Mouse (Mus musculus) embryo, embryonic 11 days (tissue): ENCODE measurements around the gene Ino80d.

ENCODE experiments used
- DNase-seq: peaks from one replicate; pipeline ENCODE4 v3.0.0-alpha.2; 2015

The Ino80d gene

GRCm38 (mm10) chr1:62984566-62984965, 129.9 kb downstream of the Ino80d start:
- DNase-seq: peak; percentile 64

DNA sequence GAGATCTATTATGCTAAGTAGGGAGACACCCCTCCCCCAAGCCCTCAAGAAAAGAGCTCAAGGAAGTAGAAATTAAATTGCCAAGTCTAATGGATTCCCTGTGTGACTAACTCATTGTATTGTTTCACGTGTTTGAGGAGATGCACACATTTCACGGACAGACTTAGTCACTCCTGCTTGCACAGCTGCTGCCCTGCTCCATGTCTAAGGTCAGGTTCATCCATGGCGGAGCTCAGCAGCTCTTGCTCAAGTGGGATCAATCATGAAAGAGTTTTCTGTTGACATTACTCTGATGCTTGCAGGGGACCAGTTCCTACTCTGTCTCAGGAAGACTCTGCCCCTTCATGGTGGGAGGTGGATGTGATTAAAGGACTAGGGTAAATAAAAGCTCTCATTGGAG, 137.7 kb downstream of the Ino80d start:
- DNase-seq: peak; percentile 30

GRCm38 (mm10) chr1:62966885-62967284, 147.6 kb downstream of the Ino80d start:
- peak; percentile 80 for DNase-seq

GRCm38 (mm10) chr1:62964291-62964690, 150.2 kb downstream of the Ino80d start:
- peak; percentile 89 for DNase-seq

DNA sequence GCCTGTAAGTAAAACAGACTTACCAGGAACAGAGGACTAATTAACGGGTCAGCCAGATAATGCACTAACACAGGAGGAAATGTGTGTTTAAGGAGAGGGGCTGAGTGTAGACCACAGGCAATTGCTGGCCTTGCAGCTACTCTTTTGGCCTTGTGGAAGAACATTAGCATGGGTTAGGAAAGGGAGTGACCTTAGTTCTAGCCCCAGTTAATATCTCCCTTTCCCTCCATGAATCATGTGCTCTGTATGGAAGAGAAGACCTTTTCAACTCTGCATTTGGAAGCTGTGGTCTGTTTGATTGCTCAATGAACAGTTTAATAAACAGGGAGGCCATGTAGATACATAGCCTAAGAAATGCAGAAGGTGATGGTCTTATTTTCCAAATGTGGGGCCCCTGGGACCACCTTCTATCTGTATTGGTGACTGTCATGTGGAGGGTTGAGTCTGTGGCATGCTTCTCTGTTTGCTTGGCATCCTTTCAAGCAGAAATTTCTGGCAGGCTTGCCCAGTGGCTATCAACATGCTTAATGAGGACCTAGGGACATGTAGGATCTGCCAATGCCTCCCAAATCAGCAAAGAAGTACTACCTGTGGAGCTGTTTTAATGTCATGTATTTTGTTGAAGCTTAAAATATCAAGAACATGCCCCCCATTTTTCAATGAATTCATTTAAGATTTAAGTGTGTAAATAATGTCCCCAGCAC, 157.4 kb downstream of the Ino80d start:
- no peak for DNase-seq

DNA sequence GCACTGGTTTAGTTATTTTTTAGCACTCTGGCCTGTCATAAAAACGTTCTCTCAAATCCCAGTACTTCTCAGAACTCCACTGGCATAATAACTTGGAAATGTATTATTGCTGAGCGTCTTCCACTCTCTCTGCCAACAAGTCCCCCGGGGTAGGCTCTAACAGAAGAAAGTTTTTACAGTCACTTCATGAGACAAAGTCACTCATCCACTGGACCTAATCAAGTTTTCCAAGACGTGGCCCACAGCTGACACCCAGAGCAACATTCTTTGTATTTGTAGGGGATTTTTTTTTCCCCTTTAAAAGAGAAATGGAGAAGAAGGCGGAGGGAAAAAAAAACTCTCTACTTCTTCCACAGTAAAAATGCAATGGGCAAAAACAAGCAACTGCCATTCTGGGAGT, 157.9 kb downstream of the Ino80d start:
- DNase-seq: no peak

GRCm38 (mm10) chr1:62955340-62955739, 159.1 kb downstream of the Ino80d start:
- no peak for DNase-seq

- DNase-seq: no peak
These were observed 161.4 kb downstream of the Ino80d start for GRCm38 (mm10) chr1:62953036-62953435.

DNA sequence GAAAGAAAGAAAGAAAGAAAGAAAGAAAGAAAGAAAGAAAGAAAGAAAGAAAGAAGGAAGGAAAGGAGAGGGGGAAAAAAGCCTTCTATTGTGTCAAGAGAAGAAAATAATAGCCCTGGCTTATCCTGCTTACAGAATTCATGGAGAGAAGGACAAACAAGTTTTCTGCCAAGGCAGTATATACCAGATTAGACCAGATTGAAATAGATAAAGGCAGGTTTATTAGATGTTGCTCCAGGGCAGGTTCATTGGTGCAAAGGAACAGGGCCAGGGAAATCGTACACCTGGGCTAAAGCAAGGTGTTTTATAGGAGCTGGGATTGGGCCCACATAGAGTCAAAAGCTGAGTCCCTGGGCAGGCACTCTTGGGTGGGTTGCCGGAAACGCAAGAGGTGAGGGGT, 162.1 kb downstream of the Ino80d start:
- no peak for DNase-seq

GRCm38 (mm10) chr1:62951067-62951809, 163.2 kb downstream of the Ino80d start:
- DNase-seq: no peak

- DNase-seq: no peak
These were observed 163.9 kb downstream of the Ino80d start for GRCm38 (mm10) chr1:62950526-62950925.

DNA sequence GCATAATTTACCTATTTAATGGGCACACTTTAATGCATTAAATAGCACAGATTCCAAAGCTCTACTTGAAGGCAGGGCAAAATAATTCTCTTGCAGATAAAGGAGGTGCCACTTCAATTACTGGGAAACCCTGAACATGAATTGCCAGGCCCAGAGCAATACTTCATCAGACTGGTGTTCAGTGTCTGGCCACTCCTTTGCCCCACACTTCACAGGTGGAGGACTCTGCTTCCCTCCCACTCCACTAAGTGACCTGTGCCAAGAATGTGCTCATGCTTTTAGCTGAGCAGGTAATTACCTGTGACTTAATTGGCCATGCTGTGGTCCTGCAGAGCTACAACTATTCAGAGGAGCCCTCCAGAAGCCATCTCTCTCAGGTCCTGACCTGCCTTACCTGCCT, 166.7 kb downstream of the Ino80d start:
- no peak for DNase-seq

GRCm38 (mm10) chr1:62946987-62947386, 167.5 kb downstream of the Ino80d start:
- no peak for DNase-seq

DNA sequence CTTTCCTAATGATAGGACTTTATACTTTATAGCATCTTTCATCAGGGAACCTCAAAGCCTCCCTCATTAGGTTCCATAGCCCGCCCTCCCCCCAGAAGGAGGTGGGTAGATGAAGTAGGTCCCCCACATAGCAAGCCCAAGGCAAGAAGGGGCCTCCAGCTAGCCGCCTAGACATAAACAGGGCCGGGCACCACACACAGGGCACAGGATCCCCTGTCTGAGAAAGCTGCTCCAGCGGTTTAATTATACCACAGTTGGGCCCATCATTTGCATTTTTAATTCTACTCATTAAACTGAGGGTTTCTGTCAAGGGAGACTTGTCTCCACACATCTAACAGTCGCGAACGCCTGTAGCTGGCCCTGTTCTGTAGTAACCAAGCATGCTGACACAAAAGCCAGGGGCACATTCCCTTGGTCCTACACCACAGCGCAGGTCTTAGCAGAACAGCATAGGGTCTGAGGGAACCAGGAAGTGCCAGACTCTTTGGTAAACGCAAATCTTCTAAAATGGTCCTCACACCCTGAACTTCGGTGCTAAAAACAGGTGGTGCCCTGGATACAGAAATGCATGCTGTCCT, 179.6 kb downstream of the Ino80d start:
- DNase-seq: no peak

GRCm38 (mm10) chr1:62934100-62934513, 180.4 kb downstream of the Ino80d start:
- DNase-seq: peak; percentile 49

DNA sequence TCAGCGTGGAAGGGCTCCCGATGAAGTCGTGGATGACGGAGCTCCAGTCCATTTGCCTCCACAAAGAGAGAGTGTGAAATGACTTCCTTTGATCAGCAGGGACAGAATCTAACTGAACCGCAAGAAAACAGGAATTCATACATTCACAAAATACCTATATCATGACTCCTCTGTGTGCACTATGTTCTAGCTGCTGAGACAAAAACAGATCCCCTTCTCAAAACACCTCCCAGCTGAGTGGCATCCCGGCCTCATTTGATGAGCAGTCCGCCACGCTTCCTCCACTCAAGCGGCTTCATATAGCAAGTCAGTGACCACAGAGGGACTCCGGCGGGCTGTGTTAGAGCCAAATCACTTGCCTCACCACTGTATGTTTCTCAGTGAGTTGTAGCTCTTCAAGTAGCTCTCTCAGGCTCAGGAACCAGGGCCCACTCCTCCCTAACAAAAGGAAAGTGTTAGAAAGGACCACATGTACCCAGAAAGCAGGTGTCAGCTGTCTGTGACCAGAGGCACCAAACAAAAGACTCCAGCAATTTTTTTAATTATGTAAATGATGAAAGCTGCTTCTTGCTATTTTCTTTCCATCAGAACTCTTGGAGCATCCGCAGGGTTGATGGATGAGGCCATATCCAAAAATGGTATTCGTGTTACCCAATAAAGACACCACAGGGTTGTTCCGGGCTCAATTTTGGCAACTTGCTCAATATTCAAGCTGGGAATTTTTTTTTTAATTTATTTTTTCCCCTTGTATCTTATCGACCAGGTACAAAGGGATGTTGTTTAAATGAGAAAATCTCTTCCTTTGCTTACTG, 181.0 kb downstream of the Ino80d start:
- peak; percentile 34 for DNase-seq

DNA sequence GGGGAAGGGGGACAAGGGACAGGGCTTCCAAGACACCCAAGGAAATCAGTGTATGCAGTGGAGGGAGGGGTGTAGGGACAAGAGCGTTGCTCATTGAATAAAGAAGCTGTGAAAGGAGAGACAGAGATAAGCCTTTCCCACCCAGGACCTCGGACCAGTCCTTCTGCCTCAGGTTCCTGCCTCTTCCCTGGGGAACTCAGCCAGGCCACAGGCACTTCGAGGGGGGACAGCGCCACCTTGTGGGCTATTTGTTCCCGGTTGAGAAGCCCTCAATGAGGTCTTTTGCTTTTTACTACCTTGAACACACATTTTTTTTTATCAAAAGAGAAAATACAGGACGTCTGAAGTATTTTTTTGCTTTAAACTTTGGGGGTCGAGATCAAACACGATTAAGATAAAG, 185.0 kb downstream of the Ino80d start:
- DNase-seq: peak; percentile 85

DNA sequence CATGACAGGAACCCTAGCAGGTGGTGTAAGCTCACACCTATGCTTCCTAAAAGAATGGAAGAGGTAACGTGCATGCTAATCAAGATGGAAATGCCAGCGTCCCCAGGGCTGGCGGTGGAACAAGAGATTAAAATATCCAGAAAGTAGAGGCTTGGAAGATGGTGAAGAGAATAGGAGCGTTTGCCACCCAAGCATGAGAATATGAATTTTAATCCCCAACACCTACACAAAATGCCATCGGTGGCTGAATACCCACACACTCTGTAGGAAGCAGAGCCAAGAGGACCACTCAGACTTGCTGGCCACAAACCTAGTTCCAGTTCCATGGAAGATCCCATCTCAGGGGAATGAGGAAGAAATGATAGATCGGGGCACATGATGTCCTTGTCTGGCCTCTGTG, 195.2 kb downstream of the Ino80d start:
- no peak for DNase-seq

GRCm38 (mm10) chr1:62916609-62917008, 197.9 kb downstream of the Ino80d start:
- DNase-seq: no peak

DNA sequence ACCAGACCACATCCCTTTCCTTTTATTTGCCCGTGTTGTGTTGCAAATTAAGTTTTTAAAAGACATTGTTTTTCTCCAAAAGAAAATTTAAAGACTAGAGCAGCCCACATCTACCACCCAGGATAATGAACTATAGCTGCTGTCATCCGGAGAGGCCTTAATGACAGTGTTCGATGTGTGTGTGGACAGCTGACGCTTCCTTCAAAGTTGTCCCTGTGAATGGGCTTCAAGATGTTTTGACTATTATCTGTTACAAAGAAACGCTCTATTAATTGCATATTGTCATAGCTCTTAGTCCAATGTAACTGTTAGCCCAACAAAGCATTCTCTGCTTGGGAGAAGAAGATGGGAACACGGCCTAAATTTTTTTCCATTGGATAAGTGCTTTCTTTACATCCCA, 200.0 kb downstream of the Ino80d start:
- no peak for DNase-seq

DNA sequence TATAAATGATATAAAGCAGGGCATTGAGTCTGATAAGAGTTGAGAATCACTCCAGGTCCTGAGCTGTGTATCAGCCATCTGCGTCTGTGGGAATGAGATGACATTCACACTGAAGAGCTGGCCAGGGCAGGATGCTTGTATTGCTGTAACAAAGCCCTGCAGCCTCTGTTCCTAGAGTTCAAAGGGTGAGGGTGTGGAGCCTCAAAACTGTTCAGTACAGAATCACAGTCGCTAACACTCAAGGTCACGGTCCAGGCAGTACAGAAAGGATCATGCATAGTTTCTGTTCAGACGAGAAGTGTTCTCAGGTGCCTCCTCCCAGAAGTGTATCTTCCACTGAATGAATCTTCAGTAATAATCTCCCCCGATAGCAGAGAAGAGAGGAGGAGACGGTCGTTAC, 203.0 kb downstream of the Ino80d start:
- DNase-seq: no peak

DNA sequence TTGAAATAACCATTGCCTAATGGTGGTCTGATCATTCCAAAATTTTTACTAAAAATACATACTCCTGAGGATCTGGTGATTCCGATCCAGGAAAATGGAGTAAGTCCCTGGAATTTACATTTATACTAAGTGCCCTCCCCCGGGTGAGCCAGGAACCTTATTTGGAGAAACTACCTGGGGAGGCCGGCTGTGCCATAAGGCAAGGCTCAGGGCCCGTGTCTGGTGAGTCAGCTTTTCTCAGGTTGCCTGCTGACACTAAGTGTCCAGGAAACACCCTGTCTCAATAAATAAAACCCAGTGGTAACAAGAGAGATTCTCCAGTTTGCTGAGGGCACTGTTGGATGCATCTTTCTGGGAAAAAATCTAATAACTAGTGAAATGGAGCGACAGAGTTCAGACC, 205.3 kb downstream of the Ino80d start:
- no peak for DNase-seq

DNA sequence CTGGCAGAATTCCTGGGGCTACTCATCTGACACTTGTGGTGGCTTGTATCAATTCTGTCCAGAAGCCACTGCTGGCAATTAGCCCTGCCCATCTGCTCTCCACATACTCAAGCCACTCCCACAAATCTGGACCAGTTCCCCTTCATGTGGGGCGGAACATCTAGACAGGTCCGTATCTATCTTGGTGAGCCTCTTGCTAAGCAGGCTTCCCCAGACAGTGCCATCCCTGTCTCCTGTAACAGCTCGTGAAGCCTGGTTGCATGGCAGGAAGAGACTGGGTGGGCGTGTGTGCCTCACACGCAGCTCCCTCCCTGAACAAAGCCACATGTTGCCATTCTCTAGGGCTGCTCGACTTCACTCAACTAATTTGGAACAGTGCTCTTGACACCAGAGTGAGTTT, 206.0 kb downstream of the Ino80d start:
- DNase-seq: no peak
